Mouse (Mus musculus) large intestine, adult 2 months (tissue): ENCODE data around the gene Olfr1253. TPM values are rescaled to one million over a fixed set of nuclear protein-coding genes. Genes with fewer than 3 reads are reported as not detected.

Experiments
- DNase-seq: peaks from one replicate; pipeline ENCODE4 v3.0.0-alpha.2; 2012; ENCODE audit warnings: low read depth, low spot score
- WGBS: fragments of 180-500 bp; shearing (Covaris S2); methylation state at CpG from one replicate; pipeline ENCODE4 v1.1.7; 2018; 5-methylcytosine and 5-hydroxymethylcytosine counted together
- polyA plus RNA-seq: library from polyadenylated mRNA; depleted of rRNA; stranded (reverse); fragments of >200 nt; gene quantifications from 2 replicates; pipeline ENCODE4 v1.2.3, GENCODE M21; 2012; rRNA removed

The Olfr1253 gene
- polyA plus RNA-seq = not detected in 2 replicates

GRCm38 (mm10) chr2:89756990-89757389, at the start of gene Olfr1253:
Olfr1253 (minus strand) TSS chr2:89757090.
- WGBS = 89% methylated on average over 1 of the region's 1 CpGs
- no peak for DNase-seq

- DNase-seq = no peak
- 89% methylated on average over 3 of the region's 3 CpGs for WGBS
Observed at GRCm38 (mm10) chr2:89799583-89799982, 42.7 kb upstream of the Olfr1253 start.

GRCm38 (mm10) chr2:89793519-89793918, 36.6 kb upstream of the Olfr1253 start, which contains the start of gene Olfr1254:
Olfr1254 (minus strand) TSS chr2:89793619.
- DNase-seq = no peak

GRCm38 (mm10) chr2:89724912-89725311, 32.0 kb downstream of the Olfr1253 start, which contains the start of gene Olfr1252:
Olfr1252 (minus strand) TSS chr2:89725012.
- 33% methylated on average over 1 of the region's 1 CpGs for WGBS
- no peak for DNase-seq

Other genes starting within 250 kb of the Olfr1253 start
- not detected in 2 replicates for gene Olfr1243, start 225.6 kb downstream of the Olfr1253 start, polyA plus RNA-seq
- not detected in 2 replicates for gene Olfr1245, start 178.6 kb downstream of the Olfr1253 start, polyA plus RNA-seq
- not detected in 2 replicates for gene Olfr1246, start 163.9 kb downstream of the Olfr1253 start, polyA plus RNA-seq
- gene Olfr1247, start 143.0 kb downstream of the Olfr1253 start, polyA plus RNA-seq = not detected in 2 replicates
- gene Olfr1248, start 138.8 kb downstream of the Olfr1253 start, polyA plus RNA-seq = not detected in 2 replicates
- not detected in 2 replicates for gene Olfr1249, start 122.1 kb downstream of the Olfr1253 start, polyA plus RNA-seq
- not detected in 2 replicates for gene Olfr1250, start 95.6 kb downstream of the Olfr1253 start, polyA plus RNA-seq
- not detected in 2 replicates for gene Olfr1251, start 85.2 kb downstream of the Olfr1253 start, polyA plus RNA-seq
- not detected in 2 replicates for gene Olfr1252, start 32.1 kb downstream of the Olfr1253 start, polyA plus RNA-seq
- not detected in 2 replicates for gene Olfr1254, start 36.5 kb upstream of the Olfr1253 start, polyA plus RNA-seq
- not detected in 2 replicates for gene Olfr1255, start 55.0 kb upstream of the Olfr1253 start, polyA plus RNA-seq
- not detected in 2 replicates for gene Olfr1256, start 84.5 kb upstream of the Olfr1253 start, polyA plus RNA-seq
- not detected in 2 replicates for gene Olfr48, start 91.1 kb upstream of the Olfr1253 start, polyA plus RNA-seq
- not detected in 2 replicates for gene Olfr1257, start 121.3 kb upstream of the Olfr1253 start, polyA plus RNA-seq
- gene Olfr1258, start 170.2 kb upstream of the Olfr1253 start, polyA plus RNA-seq = not detected in 2 replicates
- gene Olfr1259, start 191.6 kb upstream of the Olfr1253 start, polyA plus RNA-seq = 0.12 TPM in 1 of 2 replicates, not detected in the other
- gene Olfr1260, start 217.2 kb upstream of the Olfr1253 start, polyA plus RNA-seq = not detected in 2 replicates
- not detected in 2 replicates for gene Olfr1261, start 234.1 kb upstream of the Olfr1253 start, polyA plus RNA-seq
- not detected in 2 replicates for gene Olfr1262, start 243.1 kb upstream of the Olfr1253 start, polyA plus RNA-seq